Comparison of ENCODE assay signal across 13 mouse cellular contexts in the genomic region with DNA sequence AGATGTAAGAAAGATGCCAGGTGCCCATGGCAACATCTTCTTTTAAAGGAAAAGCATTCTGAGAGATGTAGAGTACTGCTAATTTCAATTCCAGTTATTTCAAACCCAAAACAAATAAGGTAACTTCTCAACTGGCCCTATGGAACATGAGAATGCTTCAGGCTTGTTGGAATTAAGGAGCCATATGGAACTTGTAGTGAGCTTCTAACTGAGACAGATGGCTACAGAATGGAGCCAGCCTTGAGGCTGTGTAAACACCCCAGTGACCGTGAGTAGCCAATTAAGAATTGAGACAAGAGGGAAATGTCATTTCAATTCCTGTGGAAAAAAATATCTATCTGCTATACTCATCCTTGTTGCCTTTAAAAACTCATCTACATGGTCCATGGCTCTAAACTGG.
A peak's percentile ranks its signal among the peaks of the same experiment; 100 is the strongest.
DNase-seq lines count a peak whose midpoint lies in the region; ATAC-seq lines count a peak whose summit lies in the region.
"Had no signal": no experiment of that assay in that cellular context is flagged by ENCODE, and none has a peak within 500 bp of the region (broad histone marks: within the 10 kb centered on the region; RNA-seq: fewer than 3 reads in every experiment).

No protein-coding gene starts in this region.

- H3K27me3 ChIP-seq in midbrain, embryonic 14.5 days (ENCODE audit: control insufficient read depth, insufficient read depth, low read length), result no peaks in the 10 kb centered on the region
- H3K27me3 ChIP-seq in midbrain, embryonic 10.5 days (ENCODE audit: low read depth, poor library complexity, severe bottlenecking), result no peaks in the 10 kb centered on the region
- no peaks in the 10 kb centered on the region for H3K27me3 ChIP-seq in forebrain, embryonic 15.5 days
- H3K27me3 ChIP-seq: limb, embryonic 15.5 days had no signal

- no peaks in the 10 kb centered on the region for H3K36me3 ChIP-seq in midbrain, embryonic 14.5 days (ENCODE audit: control insufficient read depth, insufficient read depth, low read length)
- H3K36me3 ChIP-seq in midbrain, embryonic 10.5 days, result no peaks in the 10 kb centered on the region
- H3K36me3 ChIP-seq in forebrain, embryonic 15.5 days, result no peaks in the 10 kb centered on the region
- H3K36me3 ChIP-seq: limb, embryonic 15.5 days had no signal

- no peak overlapping the region for H3K4me3 ChIP-seq in midbrain, embryonic 14.5 days (replicated peaks; ENCODE audit: low read depth, low read length)
- no peak overlapping the region for H3K4me3 ChIP-seq in midbrain, embryonic 10.5 days
- no peak overlapping the region for H3K4me3 ChIP-seq in forebrain, embryonic 15.5 days
- H3K4me3 ChIP-seq: limb, embryonic 15.5 days had no signal

- no peaks in the 10 kb centered on the region for H3K9me3 ChIP-seq in midbrain, embryonic 14.5 days (ENCODE audit: control insufficient read depth, low read length)
- H3K9me3 ChIP-seq in midbrain, embryonic 10.5 days (replicated peaks), result no peaks in the 10 kb centered on the region
- no peaks in the 10 kb centered on the region for H3K9me3 ChIP-seq in forebrain, embryonic 15.5 days
- H3K9me3 ChIP-seq: limb, embryonic 15.5 days had no signal

- H3K27ac ChIP-seq in midbrain, embryonic 14.5 days (replicated peaks; ENCODE audit: low read depth, low read length), result no peak overlapping the region
- H3K27ac ChIP-seq in midbrain, embryonic 10.5 days (replicated peaks), result no peak overlapping the region
- H3K27ac ChIP-seq in forebrain, embryonic 15.5 days (replicated peaks), result no peak overlapping the region
- H3K27ac ChIP-seq: limb, embryonic 15.5 days had no signal

- peak; percentile 19 for DNase-seq in midbrain, embryonic 14.5 days
- DNase-seq in midbrain, embryonic 10.5 days (ENCODE audit: low spot score), result no peak
- DNase-seq in cerebellum, postnatal 10 days, result peak; percentile 76 to 78
- DNase-seq in retina, embryonic 14.5 days (ENCODE audit: low spot score), result peak; percentile 7
- no peak for DNase-seq in adrenal gland, adult 2 months
- DNase-seq in heart, postnatal 4 days, result no peak
- DNase-seq: gastrocnemius, postnatal 14 days; heart, postnatal 10 days; kidney, postnatal 10 days; lung, postnatal 4 days had no signal

- 40% methylated on average over 1 of the region's 1 CpGs for WGBS in midbrain, embryonic 14.5 days
- WGBS in midbrain, embryonic 10.5 days, result 49% methylated on average over 1 of the region's 1 CpGs
- 45% methylated on average over 1 of the region's 1 CpGs for WGBS in forebrain, embryonic 15.5 days

- H3K4me2 ChIP-seq in midbrain, embryonic 14.5 days (ENCODE audit: low read length), result no peak overlapping the region
- no peak overlapping the region for H3K4me2 ChIP-seq in forebrain, embryonic 15.5 days (replicated peaks)
- H3K4me2 ChIP-seq: limb, embryonic 15.5 days had no signal

- no peak overlapping the region for H3K9ac ChIP-seq in midbrain, embryonic 14.5 days (replicated peaks; ENCODE audit: low read length)
- no peak overlapping the region for H3K9ac ChIP-seq in forebrain, embryonic 15.5 days (replicated peaks)
- H3K9ac ChIP-seq: limb, embryonic 15.5 days had no signal

- H3K4me1 ChIP-seq in midbrain, embryonic 14.5 days (ENCODE audit: control insufficient read depth, insufficient read depth, low read length), result no peaks in the 10 kb centered on the region
- H3K4me1 ChIP-seq in midbrain, embryonic 10.5 days, result no peaks in the 10 kb centered on the region
- H3K4me1 ChIP-seq in forebrain, embryonic 15.5 days, result no peaks in the 10 kb centered on the region
- H3K4me1 ChIP-seq: limb, embryonic 15.5 days had no signal

- ATAC-seq in midbrain, embryonic 14.5 days (ENCODE audit: low FRiP score, low TSS enrichment), result no peak
- ATAC-seq in forebrain, embryonic 15.5 days (replicated peaks), result peak; percentile 87
- ATAC-seq: activated CD4-positive, CD25-positive, alpha-beta regulatory T cell, adult 4 months had no signal

Comparison
In these comparisons a context has a peak if more than half of its experiments do, and no peak if none do; other contexts are left out.
1. DNase-seq: peak in midbrain, embryonic 14.5 days (single experiment), cerebellum, postnatal 10 days (2 of 2) and retina, embryonic 14.5 days (single experiment); none in midbrain, embryonic 10.5 days (single experiment), adrenal gland, adult 2 months (single experiment) and heart, postnatal 4 days (single experiment).